Mouse (Mus musculus): ENCODE measurements around the gene Dhx38.

The Dhx38 gene

GRCm38 (mm10) chr8:109565498-109566333 lies at the start of gene Dhx38, which contains the start of gene Txnl4b:
Gene Dhx38, minus strand, starts transcription at chr8:109565861.
Gene Txnl4b, plus strand, starts transcription at chr8:109565892.
- DNase-seq = peak; percentile 98 to 99

- DNase-seq = no peak
Observed at GRCm38 (mm10) chr8:109614243-109615210, 48.9 kb upstream of the Dhx38 start, which contains the start of gene Pkd1l3. Gene Pkd1l3, plus strand, starts transcription at chr8:109614517.

- peak; percentile 15 to 35 for DNase-seq
Observed at GRCm38 (mm10) chr8:109609153-109609502, 43.5 kb upstream of the Dhx38 start.

GRCm38 (mm10) chr8:109608271-109609152 lies 42.9 kb upstream of the Dhx38 start, which contains the start of gene Dhodh:
Gene Dhodh, minus strand, starts transcription at chr8:109608673.
- DNase-seq = peak; percentile 97 to 98

GRCm38 (mm10) chr8:109607650-109608049 lies 42.0 kb upstream of the Dhx38 start:
- peak in 1 of 2 experiments; percentile 9 for DNase-seq

GRCm38 (mm10) chr8:109606725-109607124 lies 41.1 kb upstream of the Dhx38 start:
- no peak for DNase-seq

GRCm38 (mm10) chr8:109595854-109596253 lies 30.2 kb upstream of the Dhx38 start:
- DNase-seq = peak; percentile 58 to 68

GRCm38 (mm10) chr8:109593117-109593788 lies 27.6 kb upstream of the Dhx38 start:
- DNase-seq = no peak

- DNase-seq = no peak
Observed at GRCm38 (mm10) chr8:109592164-109592563, 26.5 kb upstream of the Dhx38 start.

GRCm38 (mm10) chr8:109591367-109591766 lies 25.7 kb upstream of the Dhx38 start:
- no peak for DNase-seq

GRCm38 (mm10) chr8:109590901-109591300 lies 25.2 kb upstream of the Dhx38 start:
- no peak for DNase-seq

- DNase-seq = no peak
Observed at GRCm38 (mm10) chr8:109586972-109587504, 21.4 kb upstream of the Dhx38 start.

- DNase-seq = no peak
Observed at GRCm38 (mm10) chr8:109585652-109586051, 20.0 kb upstream of the Dhx38 start.

- no peak for DNase-seq
Observed at GRCm38 (mm10) chr8:109584830-109585229, 19.2 kb upstream of the Dhx38 start.

GRCm38 (mm10) chr8:109584293-109584692 lies 18.6 kb upstream of the Dhx38 start:
- no peak for DNase-seq

GRCm38 (mm10) chr8:109578900-109579301 lies 13.2 kb upstream of the Dhx38 start, which contains the start of gene Hp:
Gene Hp, minus strand, starts transcription at chr8:109579172.
- no peak for DNase-seq

GRCm38 (mm10) chr8:109576311-109576710 lies 10.7 kb upstream of the Dhx38 start:
- DNase-seq = no peak

GRCm38 (mm10) chr8:109571139-109571538 lies 5.5 kb upstream of the Dhx38 start:
- DNase-seq = no peak

- no peak for DNase-seq
Observed at GRCm38 (mm10) chr8:109564766-109565165, 895 bp downstream of the Dhx38 start.

- DNase-seq = no peak
Observed at GRCm38 (mm10) chr8:109563881-109564280, 1.8 kb downstream of the Dhx38 start.

GRCm38 (mm10) chr8:109551663-109552062 lies 14.0 kb downstream of the Dhx38 start:
- DNase-seq = peak in 1 of 2 experiments; percentile 34

All from cerebellum, postnatal 25 days (tissue).